Mouse (Mus musculus): Measurements from ENCODE around the gene Bex2. TPM values are rescaled to one million over a fixed set of nuclear protein-coding genes. Genes with fewer than 3 reads are reported as not detected.

Gene Bex2
- polyA plus RNA-seq, 2 experiments: 52.3 to 65.5 TPM

DNA sequence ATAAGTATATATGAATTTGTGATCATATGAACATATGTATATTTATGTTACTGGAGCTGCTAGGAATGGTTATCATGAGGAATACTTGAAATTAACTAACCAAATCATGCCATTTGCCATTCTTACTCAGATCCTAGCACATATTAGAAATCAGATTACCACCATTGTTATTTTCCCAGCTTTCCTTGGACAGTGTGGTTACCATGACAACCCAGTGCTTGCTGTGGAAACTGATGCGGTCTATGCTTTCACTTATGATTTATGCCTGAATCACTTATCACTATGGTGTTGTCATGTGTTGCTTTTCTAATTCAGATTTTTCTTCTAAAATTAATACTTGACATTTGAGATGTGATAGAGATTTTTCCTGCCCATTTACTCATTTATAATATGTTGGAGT lies 37.7 kb downstream of the Bex2 start:
- DNase-seq (ENCODE audit: low spot score) (no peak), ATAC-seq (ENCODE audit: low FRiP score, low read depth) (no peak)
- Histone ChIP-seq H3K4me2 (replicated peaks; ENCODE audit: low read depth, low read length, severe bottlenecking) (no peak overlapping the region), H3K9ac (ENCODE audit: low read depth, low read length, severe bottlenecking) (no peak overlapping the region), H3K9me3 (ENCODE audit: control insufficient read depth, low read length) (no peaks in the 10 kb centered on the region), H3K27ac (replicated peaks; ENCODE audit: low read depth, low read length) (no peak overlapping the region), H3K4me3 (replicated peaks; ENCODE audit: low read length) (no peak overlapping the region), H3K4me1 (ENCODE audit: control insufficient read depth, insufficient read depth, low read length) (no peaks in the 10 kb centered on the region), H3K27me3 (ENCODE audit: control insufficient read depth, insufficient read depth, low read length) (no peaks in the 10 kb centered on the region), H3K36me3 (ENCODE audit: control insufficient read depth, insufficient read depth, low read length) (no peaks in the 10 kb centered on the region)
- WGBS: 77% methylated on average over 1 of the region's 1 CpGs
- TF ChIP-seq POLR2A (IDR thresholded peaks at IDR 0.05; ENCODE audit: borderline replicate concordance, extremely low read depth, insufficient read depth, insufficient read length): no peak

Other genes starting within 250 kb of the Bex2 start
- gene Gprasp2, start 229.2 kb downstream of the Bex2 start, polyA plus RNA-seq (2012; rRNA removed): 49.3 and 50.5 TPM in 2 replicates
- gene Gprasp2, start 229.2 kb downstream of the Bex2 start, polyA plus RNA-seq (2014; fragmentation: Nextera tagmentation; extraction: Ambion mirVana): 33.1 and 43.0 TPM in 2 replicates
- 43.9 and 45.5 TPM in 2 replicates for gene Arxes2, start 74.4 kb downstream of the Bex2 start, polyA plus RNA-seq (2012; rRNA removed)
- 73.7 and 80.4 TPM in 2 replicates for gene Arxes2, start 74.4 kb downstream of the Bex2 start, polyA plus RNA-seq (2014; fragmentation: Nextera tagmentation; extraction: Ambion mirVana)
- gene Arxes1, start 34.9 kb downstream of the Bex2 start, polyA plus RNA-seq (2012; rRNA removed): 12.5 and 15.0 TPM in 2 replicates
- 31.1 and 34.3 TPM in 2 replicates for gene Arxes1, start 34.9 kb downstream of the Bex2 start, polyA plus RNA-seq (2014; fragmentation: Nextera tagmentation; extraction: Ambion mirVana)
- gene Nxf3, start 17.0 kb upstream of the Bex2 start, polyA plus RNA-seq (2012; rRNA removed): 0.03 TPM in 2 replicates
- not detected in 2 replicates for gene Nxf3, start 17.0 kb upstream of the Bex2 start, polyA plus RNA-seq (2014; fragmentation: Nextera tagmentation; extraction: Ambion mirVana)
- gene Bex4, start 70.8 kb upstream of the Bex2 start, polyA plus RNA-seq (2012; rRNA removed): 16.6 and 30.9 TPM in 2 replicates
- gene Bex4, start 70.8 kb upstream of the Bex2 start, polyA plus RNA-seq (2014; fragmentation: Nextera tagmentation; extraction: Ambion mirVana): 38.3 and 43.5 TPM in 2 replicates
- gene Tceal8, start 104.1 kb upstream of the Bex2 start, polyA plus RNA-seq (2012; rRNA removed): 110 and 148 TPM in 2 replicates
- gene Tceal8, start 104.1 kb upstream of the Bex2 start, polyA plus RNA-seq (2014; fragmentation: Nextera tagmentation; extraction: Ambion mirVana): 203 and 216 TPM in 2 replicates
- 10.2 and 25.8 TPM in 2 replicates for gene Tceal5, start 135.6 kb upstream of the Bex2 start, polyA plus RNA-seq (2012; rRNA removed)
- gene Tceal5, start 135.6 kb upstream of the Bex2 start, polyA plus RNA-seq (2014; fragmentation: Nextera tagmentation; extraction: Ambion mirVana): 4.7 and 5.6 TPM in 2 replicates
- 56.8 and 88.7 TPM in 2 replicates for gene Tceal7, start 146.5 kb upstream of the Bex2 start, polyA plus RNA-seq (2012; rRNA removed)
- 74.4 and 121 TPM in 2 replicates for gene Tceal7, start 146.5 kb upstream of the Bex2 start, polyA plus RNA-seq (2014; fragmentation: Nextera tagmentation; extraction: Ambion mirVana)
- gene Bex1, start 147.3 kb upstream of the Bex2 start, polyA plus RNA-seq (2012; rRNA removed): 68.3 and 112 TPM in 2 replicates
- gene Bex1, start 147.3 kb upstream of the Bex2 start, polyA plus RNA-seq (2014; fragmentation: Nextera tagmentation; extraction: Ambion mirVana): 83.7 and 92.3 TPM in 2 replicates
- gene Tceal9, start 176.8 kb upstream of the Bex2 start, polyA plus RNA-seq (2012; rRNA removed): 336 and 383 TPM in 2 replicates
- 626 and 632 TPM in 2 replicates for gene Tceal9, start 176.8 kb upstream of the Bex2 start, polyA plus RNA-seq (2014; fragmentation: Nextera tagmentation; extraction: Ambion mirVana)
- gene Bex3, start 202.0 kb upstream of the Bex2 start, polyA plus RNA-seq (2012; rRNA removed): 387 and 467 TPM in 2 replicates
- 442 and 482 TPM in 2 replicates for gene Bex3, start 202.0 kb upstream of the Bex2 start, polyA plus RNA-seq (2014; fragmentation: Nextera tagmentation; extraction: Ambion mirVana)